Mouse (Mus musculus) stomach, postnatal 0 days (tissue): Measurements from ENCODE around the gene Erg. TPM values are rescaled to one million over a fixed set of nuclear protein-coding genes. Genes with fewer than 3 reads are reported as not detected.

Experiments used
- ATAC-seq: fragments of 200-750 bp; cut with Nextera tagmentation; 2 replicates; pipeline ENCODE4 v1.8.0; 2017; ENCODE audit not compliant: low FRiP score, low TSS enrichment
- DNase-seq: peaks from one replicate; pipeline ENCODE4 v3.0.0-alpha.2; 2016; ENCODE audit warnings: low spot score
- H3K27ac ChIP-seq: fragments of 300-500 bp; sonication (generic); replicated peaks from 2 replicates; pipeline ENCODE4 v1.5.1; 2014; ENCODE audit warnings: mild to moderate bottlenecking, control low read depth
- H3K27me3 ChIP-seq: fragments of 300-500 bp; sonication (generic); 2 replicates; pipeline ENCODE4 v1.6.1; 2014; ENCODE audit warnings: low read length; ENCODE audit not compliant: control insufficient read depth, insufficient read depth
- H3K36me3 ChIP-seq: fragments of 300-500 bp; sonication (generic); 2 replicates; pipeline ENCODE4 v1.6.1; 2014; ENCODE audit warnings: low read length, mixed read lengths; ENCODE audit not compliant: control insufficient read depth, insufficient read depth
- H3K4me1 ChIP-seq: fragments of 300-500 bp; sonication (generic); replicated peaks from 2 replicates; pipeline ENCODE4 v1.6.1; 2014; ENCODE audit warnings: antibody characterized with exemption; ENCODE audit not compliant: control insufficient read depth, insufficient read depth
- H3K4me2 ChIP-seq: fragments of 300-500 bp; sonication (generic); replicated peaks from 2 replicates; pipeline ENCODE4 v1.6.1; 2014; ENCODE audit warnings: low read depth, mild to moderate bottlenecking, control low read depth, moderate library complexity
- H3K4me3 ChIP-seq: fragments of 300-500 bp; sonication (generic); 2 replicates; pipeline ENCODE4 v1.5.1; 2014; ENCODE audit warnings: low read depth, low read length, control low read depth
- H3K9ac ChIP-seq: fragments of 300-500 bp; sonication (generic); 2 replicates; pipeline ENCODE4 v1.6.1; 2014; ENCODE audit warnings: mild to moderate bottlenecking, low read length, control low read depth, mixed read lengths
- H3K9me3 ChIP-seq: fragments of 300-500 bp; sonication (generic); 2 replicates; pipeline ENCODE4 v1.6.1; 2016; ENCODE audit warnings: low read length; ENCODE audit not compliant: control insufficient read depth
- CTCF ChIP-seq: IDR thresholded peaks from 2 replicates; pipeline ENCODE4 v1.5.1; 2016; ENCODE audit warnings: antibody characterized with exemption, low read depth, mild to moderate bottlenecking, moderate library complexity
- EP300 ChIP-seq: optimal IDR thresholded peaks from 2 replicates; pipeline ENCODE3; 2016; ENCODE audit warnings: antibody characterized with exemption
- WGBS: fragments of 180-500 bp; shearing (Covaris S2); extraction: QIAGEN DNeasy Blood & Tissue Kit; methylation state at CpG from one replicate; pipeline ENCODE4 v1.1.7; 2014; 5-methylcytosine and 5-hydroxymethylcytosine counted together
- polyA plus RNA-seq: library from polyadenylated mRNA; unstranded; fragments of >200 nt; fragmentation: Nextera tagmentation; extraction: Ambion mirVana; gene quantifications from 2 replicates; pipeline ENCODE4 v1.2.1, GENCODE M21; 2015

Gene Erg
- polyA plus RNA-seq, 1 experiment from 2014 or later = 2.1 TPM

DNA sequence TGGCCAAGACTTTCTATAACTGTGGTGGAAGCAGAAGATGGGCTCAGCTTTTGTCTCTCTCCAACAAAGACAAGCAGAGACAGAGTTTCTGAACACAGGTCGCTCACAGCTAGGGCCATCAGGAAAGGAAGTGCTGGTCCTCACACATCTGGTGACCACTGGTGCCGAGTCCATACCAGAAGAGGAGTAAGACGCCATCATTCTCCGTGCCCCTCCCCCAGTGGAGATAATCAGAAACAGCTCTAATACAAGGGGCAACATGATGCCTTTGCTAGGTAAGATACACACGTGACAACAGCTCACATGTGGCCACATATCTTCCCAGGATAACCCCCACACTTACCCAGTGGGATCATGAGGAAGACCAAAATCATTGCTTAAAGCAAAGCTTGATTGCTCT, 96.0 kb downstream of the Erg start:
- H3K36me3 ChIP-seq = no peaks in the 10 kb centered on the region
- no peaks in the 10 kb centered on the region for H3K27me3 ChIP-seq
- ATAC-seq = no peak
- no peaks in the 10 kb centered on the region for H3K9me3 ChIP-seq
- no peak overlapping the region for H3K4me2 ChIP-seq
- TF ChIP-seq CTCF (no peak), EP300 (no peak)
- no peak overlapping the region for H3K27ac ChIP-seq
- no peak overlapping the region for H3K9ac ChIP-seq
- no peaks in the 10 kb centered on the region for H3K4me1 ChIP-seq
- no peak overlapping the region for H3K4me3 ChIP-seq
- no peak for DNase-seq
- WGBS = 81% methylated on average over 5 of the region's 5 CpGs

DNA sequence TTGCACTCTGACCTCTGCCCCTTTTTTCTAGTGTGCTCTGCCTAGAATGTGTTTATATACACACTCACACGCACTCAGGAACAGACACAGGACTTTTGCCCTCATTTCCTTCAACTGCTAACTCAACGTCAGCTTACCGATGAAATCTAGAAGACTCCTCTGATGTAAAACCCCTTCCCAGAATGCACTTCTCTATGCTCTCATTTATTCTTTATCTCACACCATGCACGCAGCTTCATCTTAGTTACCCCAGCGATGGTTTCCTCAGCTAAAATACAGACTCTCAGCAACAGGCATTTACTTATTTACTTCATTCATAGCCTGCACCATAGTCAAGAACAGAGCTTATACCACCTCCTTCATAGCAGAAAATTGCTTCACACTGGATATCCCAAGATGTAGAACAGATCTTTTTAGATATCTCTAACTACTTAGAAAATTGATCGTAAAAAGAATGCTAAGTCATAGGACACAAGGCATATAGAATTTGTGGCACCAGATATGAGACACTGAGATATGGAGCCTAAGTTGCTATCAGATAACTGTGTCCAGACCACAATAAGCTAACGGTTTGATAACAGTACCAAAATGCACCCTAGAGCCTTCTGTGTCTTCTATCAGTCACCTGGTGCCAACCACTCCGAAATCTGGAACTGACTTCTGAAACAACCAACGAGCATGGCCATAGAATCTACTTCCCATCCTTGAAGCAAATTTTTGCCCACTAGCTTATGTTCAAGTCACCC, 98.6 kb downstream of the Erg start:
- no peaks in the 10 kb centered on the region for H3K36me3 ChIP-seq
- no peaks in the 10 kb centered on the region for H3K4me1 ChIP-seq
- H3K4me2 ChIP-seq = no peak overlapping the region
- ATAC-seq (no peak), DNase-seq (no peak)
- 67% methylated on average over 9 of the region's 9 CpGs for WGBS
- H3K27ac ChIP-seq = no peak overlapping the region
- H3K9ac ChIP-seq = no peak overlapping the region
- no peaks in the 10 kb centered on the region for H3K9me3 ChIP-seq
- H3K4me3 ChIP-seq = no peak overlapping the region
- TF ChIP-seq EP300 (no peak), CTCF (no peak)
- no peaks in the 10 kb centered on the region for H3K27me3 ChIP-seq

DNA sequence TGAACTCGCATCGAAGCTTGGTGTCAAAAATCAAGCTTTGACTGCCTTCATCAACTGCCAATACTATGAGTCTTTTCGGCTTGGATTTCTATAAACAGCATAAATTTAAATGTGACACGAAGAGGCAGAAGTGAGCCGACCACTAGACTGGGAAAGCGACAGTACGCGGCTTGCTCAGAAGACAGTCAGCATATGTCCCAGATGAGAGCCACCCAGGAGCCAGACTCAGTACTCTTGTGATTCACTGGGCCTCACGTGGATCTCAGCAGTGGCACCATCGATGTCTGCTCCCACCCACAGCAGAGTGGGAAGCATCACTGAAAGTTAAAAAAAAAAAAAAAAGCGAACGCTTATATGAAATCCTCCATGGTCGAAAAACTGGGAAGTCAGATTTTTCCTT, 105.2 kb downstream of the Erg start:
- DNase-seq = no peak
- no peak overlapping the region for H3K9ac ChIP-seq
- no peaks in the 10 kb centered on the region for H3K36me3 ChIP-seq
- ATAC-seq = no peak
- H3K27ac ChIP-seq = no peak overlapping the region
- H3K4me2 ChIP-seq = no peak overlapping the region
- H3K9me3 ChIP-seq = no peaks in the 10 kb centered on the region
- H3K4me3 ChIP-seq = no peak overlapping the region
- H3K4me1 ChIP-seq = no peaks in the 10 kb centered on the region
- H3K27me3 ChIP-seq = no peaks in the 10 kb centered on the region
- TF ChIP-seq CTCF (no peak), EP300 (no peak)
- WGBS = 79% methylated on average over 13 of the region's 13 CpGs

DNA sequence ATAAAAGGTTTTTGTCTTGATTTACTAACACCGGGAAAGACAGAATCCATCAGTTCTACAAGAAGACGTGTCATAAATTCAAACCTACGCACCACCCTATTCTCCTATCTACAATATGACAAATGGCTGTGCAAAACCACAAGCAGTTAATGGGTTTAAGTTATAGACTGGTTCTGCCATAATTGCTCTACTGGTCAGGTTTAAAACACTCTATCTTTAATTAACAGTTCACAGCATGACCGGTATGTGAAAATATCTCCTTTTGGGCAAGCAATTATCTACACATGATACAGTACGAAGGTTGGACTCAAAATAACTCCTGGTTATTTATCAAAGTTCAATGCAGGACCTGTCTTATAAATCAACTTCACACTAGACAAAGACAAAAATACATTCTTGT, 107.8 kb downstream of the Erg start:
- Histone ChIP-seq H3K4me3 (no peak overlapping the region), H3K27ac (no peak overlapping the region), H3K27me3 (no peaks in the 10 kb centered on the region), H3K4me2 (no peak overlapping the region), H3K9ac (no peak overlapping the region), H3K4me1 (no peaks in the 10 kb centered on the region), H3K36me3 (no peaks in the 10 kb centered on the region), H3K9me3 (no peaks in the 10 kb centered on the region)
- ATAC-seq = no peak
- no peak for DNase-seq
- WGBS = 69% methylated on average over 5 of the region's 5 CpGs
- no peak for TF ChIP-seq EP300
- TF ChIP-seq CTCF = no peak

DNA sequence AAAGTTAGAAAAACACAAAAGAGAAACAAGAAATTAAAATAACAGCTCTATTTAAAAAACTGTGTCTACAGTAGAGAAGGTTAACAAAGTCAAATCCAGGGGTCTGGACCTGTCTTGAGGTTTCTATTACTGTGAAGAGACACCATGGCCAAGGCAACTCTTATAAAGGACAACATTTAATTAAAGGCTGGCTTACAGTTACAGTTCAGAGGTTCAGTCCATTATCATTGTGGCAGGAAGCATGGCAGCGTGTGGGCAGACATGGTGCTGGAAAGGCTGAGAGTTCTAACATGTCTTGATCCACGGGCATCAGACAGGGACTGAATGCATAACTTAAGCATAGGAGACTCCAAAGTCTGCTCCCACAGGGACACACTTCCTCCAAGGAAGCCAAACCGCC, 111.4 kb downstream of the Erg start:
- Histone ChIP-seq H3K4me1 (no peaks in the 10 kb centered on the region), H3K36me3 (no peaks in the 10 kb centered on the region), H3K27ac (no peak overlapping the region), H3K9me3 (no peaks in the 10 kb centered on the region), H3K27me3 (no peaks in the 10 kb centered on the region), H3K4me3 (no peak overlapping the region), H3K4me2 (no peak overlapping the region), H3K9ac (no peak overlapping the region)
- DNase-seq (no peak), ATAC-seq (no peak)
- 94% methylated on average over 3 of the region's 3 CpGs for WGBS
- TF ChIP-seq CTCF (no peak), EP300 (no peak)

DNA sequence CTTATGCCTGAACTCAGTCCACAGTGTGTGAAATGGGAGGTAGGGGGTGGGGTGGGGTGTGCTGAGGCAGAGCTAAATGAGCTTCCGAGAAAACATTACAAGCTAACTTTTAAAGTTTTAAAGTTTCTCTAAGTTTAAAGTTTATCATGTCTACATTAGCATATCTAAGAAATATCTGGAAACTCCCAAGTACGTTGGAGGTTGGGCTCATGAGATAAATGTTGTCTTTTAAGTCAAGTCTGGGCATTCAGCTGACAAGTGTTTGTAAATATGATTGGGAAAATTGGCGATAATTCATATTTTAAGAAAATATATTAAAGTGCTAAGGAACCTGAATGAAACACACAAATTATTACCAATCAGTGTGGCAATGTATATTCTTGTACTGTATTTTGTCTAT, 112.4 kb downstream of the Erg start:
- Histone ChIP-seq H3K36me3 (no peaks in the 10 kb centered on the region), H3K4me3 (no peak overlapping the region), H3K9me3 (no peaks in the 10 kb centered on the region), H3K9ac (no peak overlapping the region), H3K4me1 (no peaks in the 10 kb centered on the region), H3K4me2 (no peak overlapping the region), H3K27ac (no peak overlapping the region), H3K27me3 (no peaks in the 10 kb centered on the region)
- no peak for TF ChIP-seq CTCF
- no peak for TF ChIP-seq EP300
- WGBS = 75% methylated on average over 3 of the region's 3 CpGs
- ATAC-seq (no peak), DNase-seq (no peak)
